Comparison of ENCODE assay signal across 8 mouse cellular contexts in genomic region chr9:21224576-21225414, GRCm38 (mm10). TPM values are rescaled to one million over a fixed set of nuclear protein-coding genes. Genes with fewer than 3 reads are reported as not detected.
A peak's percentile ranks its signal among the peaks of the same experiment; 100 is the strongest.
DNase-seq lines count a peak whose midpoint lies in the region; ATAC-seq and TF ChIP-seq lines count a peak whose summit lies in the region.

No protein-coding gene starts in this region.

- 20% methylated on average over 26 of the region's 26 CpGs for WGBS in intestine, embryonic 14.5 days
- WGBS in liver, embryonic 15.5 days (ENCODE audit: insufficient replicate concordance) = 16% methylated on average over 26 of the region's 26 CpGs
- 20% methylated on average over 26 of the region's 26 CpGs for WGBS in stomach, embryonic 16.5 days

- no peak for TF ChIP-seq CTCF in embryonic fibroblast, embryonic 13.5 days (IDR thresholded peaks at IDR 0.05; ENCODE audit: borderline replicate concordance, insufficient read depth, low read length)

- H3K4me1 ChIP-seq in embryonic fibroblast, embryonic 13.5 days (ENCODE audit: control insufficient read depth, insufficient read depth, low read length) = no peaks in the 10 kb centered on the region
- peaks cover 10% of the 10 kb centered on the region; the same call in 1 of the 2 replicates for H3K4me1 ChIP-seq in intestine, embryonic 14.5 days (replicated peaks; ENCODE audit: control insufficient read depth, insufficient read depth, low read length)
- H3K4me1 ChIP-seq in liver, embryonic 15.5 days (replicated peaks) = peaks cover 55% of the 10 kb centered on the region
- 0 out of 2 replicates have a peak, but pooled peaks cover 7% of the 10 kb centered on the region for H3K4me1 ChIP-seq in stomach, embryonic 16.5 days (ENCODE audit: control insufficient read depth, insufficient read depth, low read length)

- TF ChIP-seq POLR2A in embryonic fibroblast, embryonic 13.5 days (IDR thresholded peaks at IDR 0.05; ENCODE audit: low read depth, low read length) = 0 out of 2 replicates have a peak, but pooled peaks have one; percentile 40

- peaks cover 8% of the 10 kb centered on the region for H3K36me3 ChIP-seq in intestine, embryonic 14.5 days (ENCODE audit: control insufficient read depth, insufficient read depth, low read length)
- peaks cover 8% of the 10 kb centered on the region for H3K36me3 ChIP-seq in liver, embryonic 15.5 days (replicated peaks)
- H3K36me3 ChIP-seq in stomach, embryonic 16.5 days (ENCODE audit: control insufficient read depth, insufficient read depth, low read length) = 0 out of 2 replicates have a peak, but pooled peaks cover 5% of the 10 kb centered on the region

- peak; percentile 76 to 89 for DNase-seq in adrenal gland, adult (ENCODE audit: inconsistent age in 2 of 2, low spot score in 1 of 2)
- DNase-seq in adrenal gland, postnatal 4 days (ENCODE audit: low spot score in 2 of 2) = no peak
- DNase-seq in NIH3T3 (ENCODE audit: low read depth) = peak; percentile 84
- peak; percentile 88 for DNase-seq in intestine, embryonic 14.5 days (ENCODE audit: low spot score)
- no peak for DNase-seq in left cerebral cortex, adult 9 months (ENCODE audit: low spot score in 2 of 2)

- peak; percentile 64 for ATAC-seq in intestine, embryonic 14.5 days (replicated peaks; ENCODE audit: low FRiP score, low TSS enrichment, low read depth)
- ATAC-seq in liver, embryonic 15.5 days (ENCODE audit: insufficient read depth) = peak; percentile 45
- ATAC-seq in stomach, embryonic 16.5 days (ENCODE audit: insufficient read depth, low FRiP score) = peak; percentile 69

- H3K27me3 ChIP-seq in intestine, embryonic 14.5 days (replicated peaks; ENCODE audit: control insufficient read depth, insufficient read depth, low read length) = no peaks in the 10 kb centered on the region
- H3K27me3 ChIP-seq in liver, embryonic 15.5 days = no peaks in the 10 kb centered on the region
- no peaks in the 10 kb centered on the region for H3K27me3 ChIP-seq in stomach, embryonic 16.5 days (ENCODE audit: control insufficient read depth, insufficient read depth, low read length)

- peak overlapping the region; percentile 2 for H3K4me3 ChIP-seq in embryonic fibroblast, embryonic 13.5 days (ENCODE audit: insufficient read depth, low read length)
- peak overlapping the region; percentile 26 for H3K4me3 ChIP-seq in intestine, embryonic 14.5 days (ENCODE audit: low read depth, low read length)
- peak overlapping the region; percentile 51 for H3K4me3 ChIP-seq in liver, embryonic 15.5 days (replicated peaks)
- H3K4me3 ChIP-seq in stomach, embryonic 16.5 days (replicated peaks; ENCODE audit: low read length) = peak overlapping the region; percentile 48

- H3K4me2 ChIP-seq in intestine, embryonic 14.5 days (ENCODE audit: low read length) = peak overlapping the region; percentile 51
- H3K4me2 ChIP-seq in liver, embryonic 15.5 days = peak overlapping the region; percentile 76
- H3K4me2 ChIP-seq in stomach, embryonic 16.5 days (ENCODE audit: low read depth, low read length) = peak overlapping the region; percentile 60

- H3K9me3 ChIP-seq in intestine, embryonic 14.5 days (ENCODE audit: control insufficient read depth, low read length) = no peaks in the 10 kb centered on the region; the same call in 1 of the 2 replicates
- 0 out of 2 replicates have a peak, but pooled peaks cover 3% of the 10 kb centered on the region for H3K9me3 ChIP-seq in liver, embryonic 15.5 days (replicated peaks)
- no peaks in the 10 kb centered on the region for H3K9me3 ChIP-seq in stomach, embryonic 16.5 days (replicated peaks; ENCODE audit: control insufficient read depth, low read length)

- H3K9ac ChIP-seq in intestine, embryonic 14.5 days (ENCODE audit: low read length) = peak overlapping the region; percentile 35; the same call in 1 of the 2 replicates
- H3K9ac ChIP-seq in liver, embryonic 15.5 days = peak overlapping the region; percentile 18; the same call in 1 of the 2 replicates
- H3K9ac ChIP-seq in stomach, embryonic 16.5 days (ENCODE audit: low read length) = peak overlapping the region; percentile 66

- H3K27ac ChIP-seq in embryonic fibroblast, embryonic 13.5 days (ENCODE audit: insufficient read depth, low read length) = no peak overlapping the region
- H3K27ac ChIP-seq in intestine, embryonic 14.5 days (ENCODE audit: low read depth) = peak overlapping the region; percentile 71
- peak overlapping the region; percentile 59 for H3K27ac ChIP-seq in liver, embryonic 15.5 days (replicated peaks)
- peak overlapping the region; percentile 76 for H3K27ac ChIP-seq in stomach, embryonic 16.5 days (ENCODE audit: low read length)

RNA-seq across cellular contexts. Expression of gene Keap1, which starts 14.4 kb away (rescaled TPM):
- total RNA-seq in adrenal gland, postnatal 4 days (2021) = 10 to 100 TPM; 46.6 to 50.8 TPM
- polyA plus RNA-seq in embryonic fibroblast, embryonic 13.5 days (2011; ENCODE audit: insufficient read length, low read depth, missing spikeins) = 23.2 and 27.4 TPM in 2 replicates
- polyA plus RNA-seq in intestine, embryonic 14.5 days (2014; fragmentation: Nextera tagmentation; extraction: Ambion mirVana) = 41.0 and 43.0 TPM in 2 replicates
- 27.9 and 30.5 TPM in 2 replicates for polyA plus RNA-seq in liver, embryonic 15.5 days (2015; fragmentation: Nextera tagmentation; extraction: Ambion mirVana)
- 52.5 and 56.4 TPM in 2 replicates for polyA plus RNA-seq in stomach, embryonic 16.5 days (2015; fragmentation: Nextera tagmentation; extraction: Ambion mirVana)

RNA-seq across cellular contexts. Expression of gene S1pr5, which starts 23.4 kb away (rescaled TPM):
- under 1 TPM; 0.20 to 0.28 TPM for total RNA-seq in adrenal gland, postnatal 4 days (2021)
- not detected in 2 replicates for polyA plus RNA-seq in embryonic fibroblast, embryonic 13.5 days (2011; ENCODE audit: insufficient read length, low read depth, missing spikeins)
- polyA plus RNA-seq in intestine, embryonic 14.5 days (2014; fragmentation: Nextera tagmentation; extraction: Ambion mirVana) = 0.07 and 0.13 TPM in 2 replicates
- polyA plus RNA-seq in liver, embryonic 15.5 days (2015; fragmentation: Nextera tagmentation; extraction: Ambion mirVana) = 0.06 and 0.07 TPM in 2 replicates
- 1.8 and 2.0 TPM in 2 replicates for polyA plus RNA-seq in stomach, embryonic 16.5 days (2015; fragmentation: Nextera tagmentation; extraction: Ambion mirVana)

RNA-seq across cellular contexts. Expression of gene Atg4d, which starts 40.3 kb away (rescaled TPM):
- total RNA-seq in adrenal gland, postnatal 4 days (2021) = 10 to 100 TPM; 33.4 to 38.7 TPM
- polyA plus RNA-seq in embryonic fibroblast, embryonic 13.5 days (2011; ENCODE audit: insufficient read length, low read depth, missing spikeins) = 5.3 and 8.2 TPM in 2 replicates
- polyA plus RNA-seq in intestine, embryonic 14.5 days (2014; fragmentation: Nextera tagmentation; extraction: Ambion mirVana) = 42.6 and 45.4 TPM in 2 replicates
- polyA plus RNA-seq in liver, embryonic 15.5 days (2015; fragmentation: Nextera tagmentation; extraction: Ambion mirVana) = 97.2 and 118 TPM in 2 replicates
- polyA plus RNA-seq in stomach, embryonic 16.5 days (2015; fragmentation: Nextera tagmentation; extraction: Ambion mirVana) = 53.3 and 55.7 TPM in 2 replicates

RNA-seq across cellular contexts. Expression of gene Pde4a, which starts 59.3 kb away (rescaled TPM):
- 10 to 100 TPM in 1 of 2 experiments, 1 to 10 TPM in 1; 9.7 to 10.6 TPM for total RNA-seq in adrenal gland, postnatal 4 days (2021)
- 14.7 and 20.6 TPM in 2 replicates for polyA plus RNA-seq in embryonic fibroblast, embryonic 13.5 days (2011; ENCODE audit: insufficient read length, low read depth, missing spikeins)
- 6.7 and 7.0 TPM in 2 replicates for polyA plus RNA-seq in intestine, embryonic 14.5 days (2014; fragmentation: Nextera tagmentation; extraction: Ambion mirVana)
- 1.7 and 1.8 TPM in 2 replicates for polyA plus RNA-seq in liver, embryonic 15.5 days (2015; fragmentation: Nextera tagmentation; extraction: Ambion mirVana)
- polyA plus RNA-seq in stomach, embryonic 16.5 days (2015; fragmentation: Nextera tagmentation; extraction: Ambion mirVana) = 4.7 TPM in 2 replicates

Comparison
In these comparisons a context has a peak if more than half of its experiments do, and no peak if none do; other contexts are left out.
1. DNase-seq: peak in adrenal gland, adult (2 of 2), NIH3T3 (single experiment) and intestine, embryonic 14.5 days (single experiment); none in adrenal gland, postnatal 4 days (0 of 2) and left cerebral cortex, adult 9 months (0 of 2).
2. Peak in every context shown above with its lines, with median percentiles within 50 percentile points of each other: H3K4me3 ChIP-seq, ATAC-seq, H3K4me2 ChIP-seq and H3K9ac ChIP-seq.